ENCODE assay signal across 28 mouse cellular contexts in genomic region chr2:106064316-106064715, GRCm38 (mm10).
"Had no signal": no experiment of that assay in that cellular context is flagged by ENCODE, and none has a peak within 500 bp of the region (broad histone marks: within the 10 kb centered on the region; RNA-seq: fewer than 3 reads in every experiment).

No protein-coding gene starts in this region.

- H3K36me3 ChIP-seq: limb, embryonic 10.5 days; limb, embryonic 12.5 days; limb, embryonic 13.5 days; limb, embryonic 15.5 days; liver, embryonic 12.5 days; liver, embryonic 13.5 days; liver, embryonic 15.5 days; lung, embryonic 15.5 days; midbrain, embryonic 10.5 days; midbrain, embryonic 12.5 days; midbrain, embryonic 13.5 days; midbrain, embryonic 15.5 days had no signal

- H3K9me3 ChIP-seq: limb, embryonic 10.5 days; limb, embryonic 12.5 days; limb, embryonic 13.5 days; limb, embryonic 15.5 days; liver, embryonic 12.5 days; liver, embryonic 13.5 days; liver, embryonic 15.5 days; lung, embryonic 15.5 days; megakaryocyte, embryonic 14.5 days; midbrain, embryonic 10.5 days; midbrain, embryonic 12.5 days; midbrain, embryonic 13.5 days; midbrain, embryonic 15.5 days had no signal

- H3K27ac ChIP-seq: limb, embryonic 10.5 days; limb, embryonic 12.5 days; limb, embryonic 13.5 days; limb, embryonic 15.5 days; liver, embryonic 12.5 days; liver, embryonic 13.5 days; liver, embryonic 14.5 days; liver, embryonic 15.5 days; lung, embryonic 15.5 days; macrophage; midbrain, embryonic 10.5 days; midbrain, embryonic 12.5 days; midbrain, embryonic 13.5 days; midbrain, embryonic 15.5 days had no signal

- DNase-seq: left cerebral cortex, postnatal 4 days; liver; liver, embryonic 13.5 days; liver, postnatal 0 days; lung, adult 18-20 months; lung, adult 2 months; lung, embryonic 14.5 days; lung, postnatal 10 days; lung, postnatal 14 days; lung, postnatal 36 days; midbrain, embryonic 14.5 days had no signal

- H3K9ac ChIP-seq: limb, embryonic 12.5 days; limb, embryonic 13.5 days; limb, embryonic 15.5 days; liver, embryonic 12.5 days; liver, embryonic 13.5 days; liver, embryonic 14.5 days; liver, embryonic 15.5 days; liver, postnatal 0 days; lung, embryonic 14.5 days; lung, embryonic 15.5 days; midbrain, embryonic 12.5 days; midbrain, embryonic 13.5 days; midbrain, embryonic 15.5 days had no signal

- H3K4me2 ChIP-seq: limb, embryonic 12.5 days; limb, embryonic 13.5 days; limb, embryonic 15.5 days; liver, embryonic 11.5 days; liver, embryonic 12.5 days; liver, embryonic 13.5 days; liver, embryonic 15.5 days; lung, embryonic 14.5 days; lung, embryonic 15.5 days; midbrain, embryonic 11.5 days; midbrain, embryonic 12.5 days; midbrain, embryonic 13.5 days; midbrain, embryonic 15.5 days had no signal

- H3K4me3 ChIP-seq: limb, embryonic 10.5 days; limb, embryonic 12.5 days; limb, embryonic 13.5 days; limb, embryonic 15.5 days; liver, embryonic 12.5 days; liver, embryonic 13.5 days; liver, embryonic 15.5 days; lung, embryonic 15.5 days; megakaryocyte, embryonic 14.5 days; midbrain, embryonic 10.5 days; midbrain, embryonic 12.5 days; midbrain, embryonic 13.5 days; midbrain, embryonic 15.5 days; myocyte had no signal

- H3K27me3 ChIP-seq: limb, embryonic 12.5 days; limb, embryonic 13.5 days; limb, embryonic 15.5 days; liver, embryonic 12.5 days; liver, embryonic 13.5 days; liver, embryonic 15.5 days; lung, embryonic 15.5 days; megakaryocyte, embryonic 14.5 days; midbrain, embryonic 15.5 days had no signal

- H3K4me1 ChIP-seq: limb, embryonic 10.5 days; limb, embryonic 12.5 days; limb, embryonic 15.5 days; liver, embryonic 12.5 days; liver, embryonic 13.5 days; liver, embryonic 15.5 days; lung, embryonic 15.5 days; megakaryocyte, embryonic 14.5 days; midbrain, embryonic 13.5 days; midbrain, embryonic 15.5 days had no signal
